Mouse (Mus musculus): Measurements from ENCODE around the gene Olfr739.

DNA sequence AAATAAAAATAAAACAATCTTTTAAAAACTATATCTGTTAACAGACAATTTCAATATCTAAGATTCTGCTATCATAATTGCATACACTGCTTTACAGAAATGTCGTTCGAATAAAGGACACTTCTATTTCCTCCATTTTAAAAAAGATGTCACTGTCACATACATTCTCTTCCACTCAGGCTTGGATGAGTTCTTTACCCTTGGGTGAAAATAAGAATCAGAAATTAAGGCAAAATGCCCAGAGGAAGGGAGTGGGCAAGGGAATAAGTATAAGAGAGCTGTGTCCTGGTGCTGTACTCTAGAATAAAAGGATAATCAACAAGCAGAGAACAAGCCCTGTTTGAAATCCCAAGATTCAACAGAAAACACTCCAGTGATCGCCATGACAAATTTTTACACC lies 26.8 kb downstream of the Olfr739 start, which contains the start of gene Olfr740:
- TF ChIP-seq CTCF (IDR thresholded peaks at IDR 0.05; ENCODE audit: low read depth) (no peak), EP300 (optimal IDR thresholded peaks at IDR 0.05) (no peak)
